Mouse (Mus musculus): ENCODE measurements around the gene Tex9. TPM values are rescaled to one million over a fixed set of nuclear protein-coding genes. Genes with fewer than 3 reads are reported as not detected.
"Not testable (repeated sequence)": the region's sequence is repeated elsewhere in the genome, so short reads cannot be mapped to it uniquely, and the experiment has no call there.

Tex9 gene
- polyA plus RNA-seq, 1 experiment from 2014 or later, result 15.6 TPM

DNA sequence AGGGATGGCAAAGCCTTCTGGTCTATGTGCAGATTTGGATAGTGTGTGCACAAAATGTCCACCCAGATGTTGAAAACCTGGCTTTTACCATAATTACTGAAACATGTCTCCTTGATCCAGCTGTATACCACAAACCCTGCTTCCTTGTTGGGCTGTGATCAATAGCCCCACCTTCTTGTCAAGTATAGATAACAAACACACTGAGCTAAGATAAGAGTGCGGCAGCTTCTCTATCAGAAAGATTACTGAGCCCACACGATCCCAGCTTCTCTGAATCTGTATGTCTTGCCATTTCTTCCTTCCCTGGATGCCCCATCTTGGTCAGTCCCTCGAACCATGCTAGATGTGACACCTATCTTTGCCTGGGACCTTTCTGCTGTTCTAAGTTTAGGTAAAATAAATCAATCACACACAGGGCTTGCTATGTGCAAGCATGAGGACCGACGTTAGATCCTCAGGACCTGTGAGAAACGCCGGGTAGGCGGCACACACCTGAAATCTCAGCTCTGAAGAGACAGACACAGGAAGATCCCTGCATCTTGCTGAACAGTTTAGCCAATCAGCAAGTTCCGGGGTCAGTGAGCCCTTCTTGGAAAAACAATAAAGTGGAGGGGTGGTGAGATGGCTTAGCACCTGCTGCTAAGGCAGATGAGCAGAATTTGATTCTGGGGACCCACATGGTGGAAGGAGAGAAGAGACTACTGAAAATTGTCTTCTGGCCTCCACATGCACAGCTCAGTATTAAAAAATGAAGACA is 86.0 kb downstream of the Tex9 start:
- 69% methylated on average over 9 of the region's 9 CpGs for WGBS

DNA sequence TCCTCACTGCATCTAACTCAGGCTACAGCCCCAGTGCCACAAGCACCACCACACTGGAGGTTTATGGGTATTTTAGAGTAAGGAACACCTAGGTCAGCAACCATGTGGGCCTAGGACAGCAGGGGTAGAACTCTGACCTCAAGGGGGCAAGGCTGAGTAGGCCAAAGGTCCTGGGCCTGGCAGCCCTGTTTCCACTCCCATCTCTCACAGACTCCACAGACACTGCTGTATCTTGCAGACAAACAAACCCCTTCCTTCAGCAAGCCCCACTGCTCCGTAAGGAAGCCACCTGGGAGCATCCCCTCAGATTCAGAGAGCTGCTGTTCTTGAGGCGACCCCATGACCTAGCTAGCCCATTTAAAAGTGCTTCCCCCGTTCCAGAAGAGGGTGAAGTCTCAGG is 87.1 kb downstream of the Tex9 start:
- no peak overlapping the region for H3K27ac ChIP-seq (replicated peaks)
- H3K9me3 ChIP-seq, result no peaks in the 10 kb centered on the region
- no peaks in the 10 kb centered on the region; the same call in 1 of the 2 replicates for H3K27me3 ChIP-seq (replicated peaks)
- no peak overlapping the region for H3K4me3 ChIP-seq
- peaks cover 10% of the 10 kb centered on the region for H3K4me1 ChIP-seq
- no peaks in the 10 kb centered on the region for H3K36me3 ChIP-seq
- no peak overlapping the region for H3K4me2 ChIP-seq
- H3K9ac ChIP-seq, result no peak overlapping the region
- WGBS, result 80% methylated on average over 3 of the region's 3 CpGs
- no peak for ATAC-seq (ENCODE audit: extremely low read depth, insufficient number of reproducible peaks, low FRiP score, low TSS enrichment)

More for the DNA sequence above, 86.0 kb downstream of the Tex9 start:
- no peaks in the 10 kb centered on the region for H3K36me3 ChIP-seq
- no peak overlapping the region for H3K4me3 ChIP-seq
- no peaks in the 10 kb centered on the region for H3K9me3 ChIP-seq
- ATAC-seq (ENCODE audit: extremely low read depth, insufficient number of reproducible peaks, low FRiP score, low TSS enrichment), result no peak
- H3K27me3 ChIP-seq (replicated peaks), result no peaks in the 10 kb centered on the region; the same call in 1 of the 2 replicates
- H3K27ac ChIP-seq (replicated peaks), result no peak overlapping the region
- H3K4me2 ChIP-seq, result no peak overlapping the region
- H3K9ac ChIP-seq, result no peak overlapping the region
- H3K4me1 ChIP-seq, result peaks cover 11% of the 10 kb centered on the region

- Histone ChIP-seq H3K4me3 (no peak overlapping the region), H3K4me1 (peaks cover 5% of the 10 kb centered on the region), H3K9ac (no peak overlapping the region), H3K27ac (replicated peaks) (no peak overlapping the region), H3K27me3 (replicated peaks) (no peaks in the 10 kb centered on the region; the same call in 1 of the 2 replicates), H3K9me3 (no peaks in the 10 kb centered on the region), H3K4me2 (no peak overlapping the region), H3K36me3 (no peaks in the 10 kb centered on the region)
- ATAC-seq (ENCODE audit: extremely low read depth, insufficient number of reproducible peaks, low FRiP score, low TSS enrichment), result no peak
- 90% methylated on average over 8 of the region's 8 CpGs for WGBS
These were observed 87.6 kb downstream of the Tex9 start for GRCm38 (mm10) chr9:72404446-72404845.

DNA sequence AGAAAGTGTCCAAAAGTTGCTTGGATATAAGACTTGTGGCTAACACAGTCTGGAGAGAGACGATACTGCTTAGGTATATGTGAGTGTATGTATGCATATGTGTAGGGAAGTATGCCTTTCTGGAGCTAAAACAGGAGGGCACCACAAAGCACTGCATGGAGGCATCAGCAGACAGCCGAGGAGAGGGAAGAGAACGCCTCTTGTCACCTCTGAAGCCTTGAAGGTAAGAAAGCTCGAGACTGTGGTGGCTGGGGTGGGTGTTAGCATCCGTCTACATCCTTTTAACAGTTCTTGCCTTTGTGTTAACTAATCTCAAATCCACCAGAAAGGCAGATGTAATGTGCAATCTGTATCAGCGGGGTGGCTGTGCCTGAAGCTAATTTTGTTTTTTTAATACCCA is 88.6 kb downstream of the Tex9 start:
- Histone ChIP-seq H3K4me1 (peaks cover 2% of the 10 kb centered on the region; the same call in 1 of the 2 replicates), H3K27me3 (replicated peaks) (no peaks in the 10 kb centered on the region; the same call in 1 of the 2 replicates), H3K4me2 (no peak overlapping the region), H3K9ac (no peak overlapping the region), H3K36me3 (no peaks in the 10 kb centered on the region), H3K4me3 (no peak overlapping the region), H3K27ac (replicated peaks) (no peak overlapping the region), H3K9me3 (no peaks in the 10 kb centered on the region)
- WGBS, result 61% methylated on average over 6 of the region's 6 CpGs
- no peak for ATAC-seq (ENCODE audit: extremely low read depth, insufficient number of reproducible peaks, low FRiP score, low TSS enrichment)

DNA sequence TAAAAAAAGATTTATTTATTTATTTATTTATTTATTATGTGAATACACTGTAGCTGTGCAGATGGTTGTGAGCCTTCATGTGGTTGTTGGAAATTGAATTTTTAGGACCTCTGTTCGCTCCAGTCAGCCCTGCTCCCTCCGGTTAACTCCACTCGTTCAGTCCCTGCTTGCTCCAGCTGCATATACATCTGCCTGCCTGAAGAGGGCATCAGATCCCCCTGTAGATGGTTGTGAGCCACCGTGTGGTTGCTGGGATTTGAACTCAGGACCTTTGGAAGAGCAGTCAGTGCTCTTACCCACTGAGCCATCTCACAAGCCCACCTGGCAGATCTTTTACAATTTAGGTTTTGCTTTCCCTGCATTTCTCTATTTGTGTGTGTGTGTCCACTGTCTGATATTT is 90.2 kb downstream of the Tex9 start:
- H3K4me2 ChIP-seq; H3K9me3 ChIP-seq; H3K27me3 ChIP-seq (replicated peaks); ATAC-seq (ENCODE audit: extremely low read depth, insufficient number of reproducible peaks, low FRiP score, low TSS enrichment); H3K9ac ChIP-seq; H3K4me1 ChIP-seq; H3K36me3 ChIP-seq; H3K4me3 ChIP-seq; H3K27ac ChIP-seq (replicated peaks): not testable (repeated sequence)
- WGBS, result 75% methylated on average over 4 of the region's 4 CpGs

Small RNAs within 50 kb of the gene (microRNA-seq; reads per million reads assigned to microRNA genes)
- gene Gm28010, result not detected

Other genes starting within 250 kb of the Tex9 start
- 21.5 and 22.8 TPM in 2 replicates for gene Zfp280d, start 217.4 kb downstream of the Tex9 start, polyA plus RNA-seq (2015; fragmentation: Nextera tagmentation; extraction: Ambion mirVana)
- 16.4 and 16.8 TPM in 2 replicates for gene Mns1, start 54.2 kb downstream of the Tex9 start, polyA plus RNA-seq (2015; fragmentation: Nextera tagmentation; extraction: Ambion mirVana)
- 6.1 TPM in 2 replicates for gene Rfx7, start 40.0 kb upstream of the Tex9 start, polyA plus RNA-seq (2015; fragmentation: Nextera tagmentation; extraction: Ambion mirVana)
- 468 and 480 TPM in 2 replicates for gene Nedd4, start 170.1 kb upstream of the Tex9 start, polyA plus RNA-seq (2015; fragmentation: Nextera tagmentation; extraction: Ambion mirVana)